Mouse (Mus musculus): Measurements from ENCODE around the gene Cap1.

GRCm38 (mm10) chr4:122870741-122871140 is 15.1 kb downstream of the Cap1 start:
- TF ChIP-seq CTCF (IDR thresholded peaks at IDR 0.05; ENCODE audit: low read depth) (no peak), EP300 (IDR thresholded peaks at IDR 0.05; ENCODE audit: low read depth) (no peak)

Measured in liver, postnatal 0 days (tissue).